Mouse (Mus musculus) hindbrain, embryonic 13.5 days (tissue): ENCODE measurements around the gene Gm6401. TPM values are rescaled to one million over a fixed set of nuclear protein-coding genes. Genes with fewer than 3 reads are reported as not detected.
"Not testable (repeated sequence)": the region's sequence is repeated elsewhere in the genome, so short reads cannot be mapped to it uniquely, and the experiment has no call there.

ENCODE experiments used
- ATAC-seq: fragments of 200-750 bp; cut with Nextera tagmentation; 2 replicates; pipeline ENCODE4 v1.8.0; 2017; ENCODE audit warnings: moderate TSS enrichment; ENCODE audit not compliant: low FRiP score
- H3K27ac ChIP-seq: fragments of 300-500 bp; sonication (generic); 2 replicates; pipeline ENCODE4 v1.5.1; 2015; ENCODE audit warnings: inconsistent platforms, mild to moderate bottlenecking, moderate library complexity
- H3K27me3 ChIP-seq: fragments of 300-500 bp; sonication (generic); 2 replicates; pipeline ENCODE4 v1.6.1; 2015; ENCODE audit warnings: mild to moderate bottlenecking, inconsistent platforms
- H3K36me3 ChIP-seq: fragments of 300-500 bp; sonication (generic); 2 replicates; pipeline ENCODE4 v1.6.1; 2015; ENCODE audit warnings: mild to moderate bottlenecking, inconsistent platforms
- H3K4me1 ChIP-seq: fragments of 300-500 bp; sonication (generic); replicated peaks from 2 replicates; pipeline ENCODE4 v1.6.1; 2015; ENCODE audit warnings: inconsistent platforms
- H3K4me2 ChIP-seq: fragments of 300-500 bp; sonication (generic); 2 replicates; pipeline ENCODE4 v1.6.1; 2015; ENCODE audit warnings: inconsistent platforms, mild to moderate bottlenecking, moderate library complexity
- H3K4me3 ChIP-seq: fragments of 300-500 bp; sonication (generic); 2 replicates; pipeline ENCODE4 v1.5.1; 2015; ENCODE audit warnings: mild to moderate bottlenecking, inconsistent platforms
- H3K9ac ChIP-seq: fragments of 300-500 bp; sonication (generic); 2 replicates; pipeline ENCODE4 v1.6.1; 2015; ENCODE audit warnings: mild to moderate bottlenecking, inconsistent platforms
- H3K9me3 ChIP-seq: fragments of 300-500 bp; sonication (generic); 2 replicates; pipeline ENCODE4 v1.6.1; 2016; ENCODE audit warnings: inconsistent platforms
- WGBS: fragments of 180-500 bp; shearing (Covaris S2); methylation state at CpG from one replicate; pipeline ENCODE4 v1.1.7; 2015; 5-methylcytosine and 5-hydroxymethylcytosine counted together
- polyA plus RNA-seq: library from polyadenylated mRNA; unstranded; fragments of >200 nt; fragmentation: Nextera tagmentation; extraction: Ambion mirVana; gene quantifications from 2 replicates; pipeline ENCODE4 v1.2.1, GENCODE M21; 2015

The Gm6401 gene
- polyA plus RNA-seq = not detected in 2 replicates

GRCm38 (mm10) chr14:41967827-41968226, at the start of gene Gm6401:
Gene Gm6401, minus strand, starts transcription at chr14:41967927.
- not testable (repeated sequence) for H3K9me3 ChIP-seq, H3K4me1 ChIP-seq, H3K4me2 ChIP-seq, H3K36me3 ChIP-seq, H3K9ac ChIP-seq, H3K4me3 ChIP-seq, ATAC-seq, H3K27ac ChIP-seq, H3K27me3 ChIP-seq
- WGBS = 90% methylated on average over 1 of the region's 1 CpGs

GRCm38 (mm10) chr14:41983225-41983624, 15.5 kb upstream of the Gm6401 start, which contains the start of gene Gm3543:
Gene Gm3543, minus strand, starts transcription at chr14:41983325.
- not testable (repeated sequence) for H3K27ac ChIP-seq, H3K4me3 ChIP-seq, H3K4me1 ChIP-seq, H3K9me3 ChIP-seq, H3K4me2 ChIP-seq, H3K36me3 ChIP-seq, H3K27me3 ChIP-seq, H3K9ac ChIP-seq, ATAC-seq
- 92% methylated on average over 1 of the region's 1 CpGs for WGBS

GRCm38 (mm10) chr14:41968596-41968995, 869 bp upstream of the Gm6401 start:
- H3K4me2 ChIP-seq, H3K4me3 ChIP-seq, H3K27ac ChIP-seq, H3K9ac ChIP-seq, ATAC-seq, H3K4me1 ChIP-seq, H3K27me3 ChIP-seq, H3K36me3 ChIP-seq, H3K9me3 ChIP-seq: not testable (repeated sequence)
- 69% methylated on average over 3 of the region's 3 CpGs for WGBS

GRCm38 (mm10) chr14:41964095-41964494, 3.6 kb downstream of the Gm6401 start:
- not testable (repeated sequence) for H3K4me2 ChIP-seq, H3K4me1 ChIP-seq, H3K27me3 ChIP-seq, ATAC-seq, H3K27ac ChIP-seq, H3K9me3 ChIP-seq, H3K4me3 ChIP-seq, H3K36me3 ChIP-seq, H3K9ac ChIP-seq
- WGBS = 68% methylated on average over 4 of the region's 4 CpGs

- H3K36me3 ChIP-seq, H3K27me3 ChIP-seq, H3K4me1 ChIP-seq, H3K4me3 ChIP-seq, ATAC-seq, H3K9me3 ChIP-seq, H3K4me2 ChIP-seq, H3K27ac ChIP-seq, H3K9ac ChIP-seq: not testable (repeated sequence)
- WGBS = 75% methylated on average over 2 of the region's 2 CpGs
Observed at GRCm38 (mm10) chr14:41943695-41944094, 24.0 kb downstream of the Gm6401 start, which contains the start of gene 1700024B05Rik. Gene 1700024B05Rik, plus strand, starts transcription at chr14:41943995.

- H3K9ac ChIP-seq, ATAC-seq, H3K4me1 ChIP-seq, H3K27ac ChIP-seq, H3K9me3 ChIP-seq, H3K4me2 ChIP-seq, H3K27me3 ChIP-seq, H3K4me3 ChIP-seq, H3K36me3 ChIP-seq: not testable (repeated sequence)
- no CpG with 5 or more reads among the region's 1 CpGs for WGBS
Observed at GRCm38 (mm10) chr14:41924649-41925048, 43.1 kb downstream of the Gm6401 start, which contains the start of gene 1700049E17Rik1. Gene 1700049E17Rik1, plus strand, starts transcription at chr14:41924949.

Other genes with a start within 250 kb of the Gm6401 start
- gene Gm7929, start 217.3 kb downstream of the Gm6401 start, polyA plus RNA-seq = not detected in 2 replicates
- gene Gm47189, start 195.5 kb downstream of the Gm6401 start, polyA plus RNA-seq = not detected in 2 replicates
- gene Gm7980, start 60.6 kb downstream of the Gm6401 start, polyA plus RNA-seq = not detected in 2 replicates
- not detected in 2 replicates for gene 1700049E17Rik1, start 43.0 kb downstream of the Gm6401 start, polyA plus RNA-seq
- not detected in 2 replicates for gene 1700024B05Rik, start 23.9 kb downstream of the Gm6401 start, polyA plus RNA-seq
- gene Gm3543, start 15.4 kb upstream of the Gm6401 start, polyA plus RNA-seq = not detected in 2 replicates
- gene Gm7951, start 149.4 kb upstream of the Gm6401 start, polyA plus RNA-seq = not detected in 2 replicates
- not detected in 2 replicates for gene Gm17027, start 194.7 kb upstream of the Gm6401 start, polyA plus RNA-seq
- gene Gm3573, start 222.9 kb upstream of the Gm6401 start, polyA plus RNA-seq = not detected in 2 replicates